Mouse (Mus musculus) CD4-positive, CD25-positive, alpha-beta regulatory T cell, adult 4 months (primary cell): Measurements from ENCODE around the gene Myh7b. TPM values are rescaled to one million over a fixed set of nuclear protein-coding genes. Genes with fewer than 3 reads are reported as not detected.

Source experiments
- polyA plus RNA-seq, 2 experiments: library from polyadenylated mRNA; unstranded; fragments of 100-300 nt; shearing (Covaris generic); gene quantifications; one replicate each; pipeline ENCODE4 v1.2.1; 2017

The Myh7b gene
- polyA plus RNA-seq, 2 experiments from 2014 or later, result not detected

Other genes starting within 250 kb of the Myh7b start
- 1 to 10 TPM; 1.2 to 1.6 TPM for gene Trp53inp2, start 230.2 kb upstream of the Myh7b start, polyA plus RNA-seq
- 10 to 100 TPM; 10.8 to 14.2 TPM for gene Ncoa6, start 137.3 kb upstream of the Myh7b start, polyA plus RNA-seq
- 10 to 100 TPM; 16.1 to 17.6 TPM for gene Acss2, start 93.3 kb upstream of the Myh7b start, polyA plus RNA-seq
- gene Ggt7, start 93.0 kb upstream of the Myh7b start, polyA plus RNA-seq, result 10 to 100 TPM; 15.7 to 28.5 TPM
- 10 to 100 TPM; 10.7 to 16.9 TPM for gene Gss, start 18.4 kb upstream of the Myh7b start, polyA plus RNA-seq
- 10 to 100 TPM; 35.3 to 44.4 TPM for gene Trpc4ap, start 81.2 kb downstream of the Myh7b start, polyA plus RNA-seq
- gene Edem2, start 118.3 kb downstream of the Myh7b start, polyA plus RNA-seq, result 10 to 100 TPM; 44.7 to 59.3 TPM
- gene Gm17581, start 124.7 kb downstream of the Myh7b start, polyA plus RNA-seq, result not detected
- not detected for gene Procr, start 139.9 kb downstream of the Myh7b start, polyA plus RNA-seq
- not detected for gene Mmp24, start 164.1 kb downstream of the Myh7b start, polyA plus RNA-seq
- gene BC029722, start 208.2 kb downstream of the Myh7b start, polyA plus RNA-seq, result 10 to 100 TPM; 12.8 to 16.5 TPM
- 10 to 100 TPM; 63.3 to 77.1 TPM for gene Eif6, start 215.7 kb downstream of the Myh7b start, polyA plus RNA-seq
- not detected for gene Fam83c, start 223.6 kb downstream of the Myh7b start, polyA plus RNA-seq